Mouse (Mus musculus) heart, adult 10 weeks (tissue): ENCODE measurements around the gene Gm10337. TPM values are rescaled to one million over a fixed set of nuclear protein-coding genes. Genes with fewer than 3 reads are reported as not detected.

Experiments used
- polyA plus RNA-seq: library from polyadenylated mRNA; stranded (reverse); fragments of 350-450 nt; fragmentation: Illumina TruSeq; extraction: RNeasy Lipid Tissue Mini Kit (QIAGEN cat#74804); gene quantifications from one replicate; pipeline ENCODE4 v1.2.3, GENCODE M21; 2014; ENCODE audit warnings: low read depth, low replicate concordance

The Gm10337 gene
- polyA plus RNA-seq = not detected

DNA sequence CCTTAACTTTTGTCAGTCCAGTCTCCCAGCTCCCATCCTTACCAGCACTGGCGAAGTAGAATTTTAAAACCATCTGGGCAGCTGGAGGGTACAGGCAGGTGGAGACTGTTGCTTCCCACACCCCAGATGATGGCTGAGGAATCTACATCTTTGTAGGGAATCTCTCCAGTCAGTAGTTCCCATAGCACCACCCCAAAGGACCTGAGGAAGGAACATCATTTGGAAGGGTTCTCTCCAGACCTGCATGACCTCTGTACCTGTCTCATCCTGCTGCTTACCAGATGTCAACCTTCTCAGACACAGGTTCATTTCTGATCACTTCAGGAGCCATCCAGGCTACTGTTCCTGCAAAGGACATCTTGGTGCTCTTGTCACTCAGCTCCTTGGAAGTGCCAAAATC lies at the start of gene Gm10337:
TSS of gene Gm10337 (plus strand) at position 276 of the 400 bp plus-strand sequence.

DNA sequence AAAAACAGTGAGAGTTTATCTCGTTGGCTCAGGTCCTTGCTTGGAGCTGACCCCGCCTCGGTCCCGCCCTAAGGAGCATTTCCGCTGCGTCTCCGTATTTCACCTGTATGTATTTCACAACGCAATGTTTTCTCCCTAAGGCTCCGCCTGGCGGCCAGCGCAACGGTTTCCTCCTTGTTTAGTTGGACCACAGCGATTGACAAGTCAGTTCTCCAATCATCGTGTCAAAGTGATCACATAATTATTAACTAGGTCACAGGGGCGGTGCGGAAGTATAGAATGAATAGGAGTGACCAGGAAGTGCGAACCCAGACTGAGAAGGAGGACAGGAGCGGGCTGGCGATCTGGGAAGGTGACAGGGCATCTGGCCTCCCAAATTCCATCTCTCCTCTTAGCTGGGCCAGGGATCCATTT lies 44.6 kb upstream of the Gm10337 start, which contains the start of gene Prr13:
TSS of gene Prr13 (plus strand) at position 125 of the 414 bp plus-strand sequence.

GRCm38 (mm10) chr15:102470183-102470604 lies 33.3 kb upstream of the Gm10337 start, which contains the start of gene Pcbp2:
Gene Pcbp2, plus strand, starts transcription at chr15:102470539.

DNA sequence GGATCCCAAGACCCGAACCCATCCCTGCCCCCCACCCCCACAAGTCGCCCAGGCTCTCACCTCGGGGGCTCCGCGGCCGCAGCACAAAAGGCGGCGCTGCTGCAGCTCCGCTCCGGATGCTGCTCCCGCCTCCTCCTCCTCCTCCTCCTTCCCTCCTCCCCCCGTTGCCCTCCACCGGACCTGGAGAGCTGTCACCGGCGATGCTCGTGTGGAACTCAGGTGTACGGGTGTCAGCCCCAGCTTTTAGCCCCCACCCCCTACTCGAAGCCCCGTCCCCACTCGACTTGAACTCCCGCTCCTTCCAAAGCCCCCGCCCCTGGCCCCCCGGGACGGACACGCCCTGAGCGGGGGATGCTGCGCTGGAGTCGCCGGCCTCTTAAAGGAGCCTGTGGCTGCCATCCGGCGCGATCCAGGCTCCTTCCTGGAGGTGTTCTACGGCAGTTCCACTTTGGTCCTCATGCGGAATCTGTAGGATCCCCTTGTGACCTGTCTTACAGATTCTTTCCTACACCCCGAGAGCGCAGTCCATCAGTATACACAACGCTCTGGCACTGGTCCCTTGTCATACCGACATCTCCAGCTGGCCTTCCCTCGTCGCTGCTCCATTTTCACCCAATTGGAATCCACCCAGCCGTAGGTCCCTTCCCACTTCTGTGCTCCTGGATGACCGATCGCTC lies 13.3 kb downstream of the Gm10337 start, which contains the start of gene Map3k12:
TSS of gene Map3k12 (minus strand) at position 337 of the 677 bp plus-strand sequence.

GRCm38 (mm10) chr15:102517976-102518858 lies 14.7 kb downstream of the Gm10337 start, which contains the start of gene Tarbp2:
Gene Tarbp2, plus strand, starts transcription at chr15:102518192.

GRCm38 (mm10) chr15:102524892-102525485 lies 21.5 kb downstream of the Gm10337 start, which contains the start of gene Npff:
Gene Npff, minus strand, starts transcription at chr15:102524942.

Other genes with a start within 250 kb of the Gm10337 start
- gene Rarg, start 246.2 kb upstream of the Gm10337 start, polyA plus RNA-seq = 15.4 TPM
- gene Gm9918, start 233.2 kb upstream of the Gm10337 start, polyA plus RNA-seq = not detected
- gene Mfsd5, start 224.3 kb upstream of the Gm10337 start, polyA plus RNA-seq = 19.2 TPM
- 3.6 TPM for gene Espl1, start 207.5 kb upstream of the Gm10337 start, polyA plus RNA-seq
- gene Pfdn5, start 177.6 kb upstream of the Gm10337 start, polyA plus RNA-seq = 278 TPM
- 24.5 TPM for gene Myg1, start 172.0 kb upstream of the Gm10337 start, polyA plus RNA-seq
- gene Aaas, start 153.0 kb upstream of the Gm10337 start, polyA plus RNA-seq = 12.0 TPM
- not detected for gene Sp7, start 136.5 kb upstream of the Gm10337 start, polyA plus RNA-seq
- 15.9 TPM for gene Sp1, start 97.6 kb upstream of the Gm10337 start, polyA plus RNA-seq
- gene Amhr2, start 58.4 kb upstream of the Gm10337 start, polyA plus RNA-seq = not detected
- gene Prr13, start 44.7 kb upstream of the Gm10337 start, polyA plus RNA-seq = 44.3 TPM
- gene Pcbp2, start 33.2 kb upstream of the Gm10337 start, polyA plus RNA-seq = 506 TPM
- 3.5 TPM for gene Map3k12, start 13.3 kb downstream of the Gm10337 start, polyA plus RNA-seq
- 56.6 TPM for gene Tarbp2, start 14.5 kb downstream of the Gm10337 start, polyA plus RNA-seq
- gene Npff, start 21.2 kb downstream of the Gm10337 start, polyA plus RNA-seq = 4.1 TPM
- not detected for gene Gm28047, start 121.3 kb downstream of the Gm10337 start, polyA plus RNA-seq
- 54.5 TPM for gene Atf7, start 121.7 kb downstream of the Gm10337 start, polyA plus RNA-seq
- gene Atp5g2, start 168.6 kb downstream of the Gm10337 start, polyA plus RNA-seq = 807 TPM
- gene Calcoco1, start 218.5 kb downstream of the Gm10337 start, polyA plus RNA-seq = 129 TPM